Mouse (Mus musculus): Measurements from ENCODE around the gene Klhl6. TPM values are rescaled to one million over a fixed set of nuclear protein-coding genes. Genes with fewer than 3 reads are reported as not detected.
"Not testable (repeated sequence)": the region's sequence is repeated elsewhere in the genome, so short reads cannot be mapped to it uniquely, and the experiment has no call there.

Klhl6 gene
- total and polyA plus RNA-seq, 2 experiments from 2014 or later, result 8.0 to 14.9 TPM

DNA sequence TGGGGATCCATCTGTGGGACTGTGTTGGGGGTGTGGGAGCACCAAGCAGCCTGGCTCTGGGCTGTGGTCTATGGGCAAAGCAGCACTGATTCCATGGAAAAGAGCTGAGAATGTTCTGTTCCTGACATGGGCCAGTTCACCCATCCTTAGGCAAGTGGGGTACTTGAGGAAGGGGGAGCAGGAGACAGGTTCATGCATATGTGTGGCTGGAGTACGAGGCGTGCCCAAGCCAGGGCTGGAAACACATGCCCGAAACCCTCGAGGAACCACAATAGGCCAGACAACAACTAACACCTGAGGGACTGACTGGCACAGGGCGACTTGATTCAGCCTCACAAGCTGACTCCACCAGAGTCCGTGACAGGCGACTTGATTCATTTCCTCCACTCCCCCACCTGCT lies 14.8 kb upstream of the Klhl6 start:
- no peak overlapping the region for H3K9ac ChIP-seq (replicated peaks; ENCODE audit: low read depth, low read length)
- WGBS, result 86% methylated on average over 7 of the region's 7 CpGs
- no peak for ATAC-seq (ENCODE audit: insufficient read depth, low read depth)

GRCm38 (mm10) chr16:19996913-19997312 lies 14.1 kb upstream of the Klhl6 start:
- not testable (repeated sequence) for DNase-seq (ENCODE audit: low spot score); H3K27ac ChIP-seq (ENCODE audit: low read depth); H3K4me2 ChIP-seq (ENCODE audit: low read depth, low read length); ATAC-seq (ENCODE audit: insufficient read depth, low read depth); H3K27me3 ChIP-seq (ENCODE audit: control insufficient read depth, insufficient read depth, low read length); H3K9me3 ChIP-seq (replicated peaks; ENCODE audit: control insufficient read depth, low read length); H3K9ac ChIP-seq (replicated peaks; ENCODE audit: low read depth, low read length); H3K4me3 ChIP-seq (ENCODE audit: low read depth, low read length); H3K36me3 ChIP-seq (replicated peaks; ENCODE audit: control insufficient read depth, insufficient read depth, low read length); H3K4me1 ChIP-seq (ENCODE audit: control insufficient read depth, insufficient read depth)
- WGBS, result 44% methylated on average over 6 of the region's 6 CpGs

More for the DNA sequence above, 14.8 kb upstream of the Klhl6 start:
- no peak for DNase-seq (ENCODE audit: low spot score)
- Histone ChIP-seq H3K4me2 (ENCODE audit: low read depth, low read length) (no peak overlapping the region), H3K4me3 (ENCODE audit: low read depth, low read length) (no peak overlapping the region), H3K36me3 (replicated peaks; ENCODE audit: control insufficient read depth, insufficient read depth, low read length) (no peaks in the 10 kb centered on the region), H3K27ac (ENCODE audit: low read depth) (no peak overlapping the region), H3K4me1 (ENCODE audit: control insufficient read depth, insufficient read depth) (no peaks in the 10 kb centered on the region), H3K9me3 (replicated peaks; ENCODE audit: control insufficient read depth, low read length) (no peaks in the 10 kb centered on the region), H3K27me3 (ENCODE audit: control insufficient read depth, insufficient read depth, low read length) (no peaks in the 10 kb centered on the region)
- TF ChIP-seq CTCF (IDR thresholded peaks at IDR 0.05; ENCODE audit: low read depth) (no peak), EP300 (IDR thresholded peaks at IDR 0.05; ENCODE audit: low read depth) (no peak)

DNA sequence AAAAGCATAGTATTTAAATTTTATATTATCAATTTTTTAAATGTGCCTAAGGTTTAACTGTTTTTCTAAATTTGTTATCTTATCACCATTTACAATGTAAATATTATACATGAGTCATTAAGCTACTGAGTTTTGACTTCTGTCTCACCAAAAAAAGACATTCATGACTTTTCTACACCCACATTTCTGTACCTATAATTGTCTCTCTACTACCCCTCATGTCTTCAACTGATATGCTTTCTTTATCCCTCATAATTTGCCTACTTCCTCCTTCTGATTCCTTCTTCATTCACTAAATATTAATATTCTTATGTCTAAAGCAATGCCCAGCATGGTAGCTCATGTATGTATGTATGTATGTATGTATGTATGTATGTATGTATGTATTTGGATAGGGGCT lies 13.0 kb upstream of the Klhl6 start:
- ATAC-seq (ENCODE audit: insufficient read depth, low read depth) (no peak), DNase-seq (ENCODE audit: low spot score) (no peak)
- Histone ChIP-seq H3K4me1 (ENCODE audit: control insufficient read depth, insufficient read depth) (no peaks in the 10 kb centered on the region), H3K9ac (replicated peaks; ENCODE audit: low read depth, low read length) (no peak overlapping the region), H3K27me3 (ENCODE audit: control insufficient read depth, insufficient read depth, low read length) (no peaks in the 10 kb centered on the region), H3K36me3 (replicated peaks; ENCODE audit: control insufficient read depth, insufficient read depth, low read length) (no peaks in the 10 kb centered on the region), H3K9me3 (replicated peaks; ENCODE audit: control insufficient read depth, low read length) (no peaks in the 10 kb centered on the region), H3K4me2 (ENCODE audit: low read depth, low read length) (no peak overlapping the region), H3K4me3 (ENCODE audit: low read depth, low read length) (no peak overlapping the region), H3K27ac (ENCODE audit: low read depth) (no peak overlapping the region)
- TF ChIP-seq CTCF (IDR thresholded peaks at IDR 0.05; ENCODE audit: low read depth), result no peak
- no peak for TF ChIP-seq EP300 (IDR thresholded peaks at IDR 0.05; ENCODE audit: low read depth)

DNA sequence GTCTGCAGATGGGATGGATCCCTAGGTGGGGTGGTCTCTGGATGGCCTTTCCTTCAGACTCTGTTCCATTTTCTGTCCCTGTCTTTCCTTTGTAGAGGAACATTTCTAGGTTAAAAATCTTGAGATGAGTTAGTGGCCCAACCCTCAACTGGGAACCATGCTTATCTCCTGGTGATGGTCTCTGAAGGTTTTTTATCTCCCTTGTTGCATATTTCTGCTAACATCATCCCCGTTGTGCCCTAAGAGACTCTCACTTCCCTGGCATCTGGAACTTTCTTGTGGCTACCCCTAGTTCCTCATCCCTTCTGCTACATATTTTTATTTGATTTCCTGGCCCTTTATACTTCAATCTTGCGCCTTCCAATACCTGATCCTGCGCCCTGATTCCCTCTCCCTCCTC lies 10.4 kb upstream of the Klhl6 start:
- ATAC-seq (ENCODE audit: insufficient read depth, low read depth) (no peak), DNase-seq (ENCODE audit: low spot score) (no peak)
- H3K27me3 ChIP-seq (ENCODE audit: control insufficient read depth, insufficient read depth, low read length), result no peaks in the 10 kb centered on the region
- H3K27ac ChIP-seq (ENCODE audit: low read depth), result no peak overlapping the region
- H3K4me2 ChIP-seq (ENCODE audit: low read depth, low read length), result no peak overlapping the region
- H3K4me1 ChIP-seq (ENCODE audit: control insufficient read depth, insufficient read depth), result no peaks in the 10 kb centered on the region
- no peak overlapping the region for H3K9ac ChIP-seq (replicated peaks; ENCODE audit: low read depth, low read length)
- H3K36me3 ChIP-seq (replicated peaks; ENCODE audit: control insufficient read depth, insufficient read depth, low read length), result no peaks in the 10 kb centered on the region
- WGBS, result 78% methylated on average over 3 of the region's 3 CpGs
- no peaks in the 10 kb centered on the region; the same call in 1 of the 2 replicates for H3K9me3 ChIP-seq (replicated peaks; ENCODE audit: control insufficient read depth, low read length)
- no peak overlapping the region for H3K4me3 ChIP-seq (ENCODE audit: low read depth, low read length)
- TF ChIP-seq CTCF (IDR thresholded peaks at IDR 0.05; ENCODE audit: low read depth) (no peak), EP300 (IDR thresholded peaks at IDR 0.05; ENCODE audit: low read depth) (no peak)

DNA sequence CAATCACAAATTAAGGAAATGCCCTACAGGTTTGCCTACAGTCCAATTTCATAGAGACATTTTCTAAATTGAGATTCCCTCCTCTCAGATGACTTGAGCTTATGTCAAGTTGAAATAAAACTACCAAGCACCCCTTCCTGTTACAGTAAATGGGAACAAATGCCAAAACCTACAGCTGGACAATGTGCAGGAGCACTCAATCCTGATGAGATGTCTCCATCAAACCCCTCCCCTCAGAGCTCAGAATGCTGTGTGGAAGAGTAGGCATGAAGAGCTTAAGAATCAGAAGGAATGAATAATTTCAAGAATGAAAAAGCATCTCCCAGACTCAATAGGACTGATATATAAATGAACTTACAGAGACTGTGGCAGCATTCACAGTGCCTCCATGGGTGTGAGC lies 7.7 kb upstream of the Klhl6 start:
- no peak for DNase-seq (ENCODE audit: low spot score)
- TF ChIP-seq EP300 (IDR thresholded peaks at IDR 0.05; ENCODE audit: low read depth), result no peak
- no peak for TF ChIP-seq CTCF (IDR thresholded peaks at IDR 0.05; ENCODE audit: low read depth)
- Histone ChIP-seq H3K4me1 (ENCODE audit: control insufficient read depth, insufficient read depth) (no peaks in the 10 kb centered on the region), H3K4me2 (ENCODE audit: low read depth, low read length) (no peak overlapping the region), H3K4me3 (ENCODE audit: low read depth, low read length) (no peak overlapping the region), H3K9me3 (replicated peaks; ENCODE audit: control insufficient read depth, low read length) (no peaks in the 10 kb centered on the region; the same call in 1 of the 2 replicates), H3K27ac (ENCODE audit: low read depth) (no peak overlapping the region), H3K27me3 (ENCODE audit: control insufficient read depth, insufficient read depth, low read length) (no peaks in the 10 kb centered on the region), H3K36me3 (replicated peaks; ENCODE audit: control insufficient read depth, insufficient read depth, low read length) (no peaks in the 10 kb centered on the region), H3K9ac (replicated peaks; ENCODE audit: low read depth, low read length) (no peak overlapping the region)
- no peak for ATAC-seq (ENCODE audit: insufficient read depth, low read depth)

- TF ChIP-seq CTCF (IDR thresholded peaks at IDR 0.05; ENCODE audit: low read depth) (no peak), EP300 (IDR thresholded peaks at IDR 0.05; ENCODE audit: low read depth) (no peak)
- Histone ChIP-seq H3K4me1 (ENCODE audit: control insufficient read depth, insufficient read depth) (no peaks in the 10 kb centered on the region), H3K4me2 (ENCODE audit: low read depth, low read length) (no peak overlapping the region), H3K27me3 (ENCODE audit: control insufficient read depth, insufficient read depth, low read length) (no peaks in the 10 kb centered on the region), H3K4me3 (ENCODE audit: low read depth, low read length) (no peak overlapping the region), H3K27ac (ENCODE audit: low read depth) (no peak overlapping the region), H3K9me3 (replicated peaks; ENCODE audit: control insufficient read depth, low read length) (no peaks in the 10 kb centered on the region; the same call in 1 of the 2 replicates), H3K9ac (replicated peaks; ENCODE audit: low read depth, low read length) (no peak overlapping the region), H3K36me3 (replicated peaks; ENCODE audit: control insufficient read depth, insufficient read depth, low read length) (no peaks in the 10 kb centered on the region)
- DNase-seq (ENCODE audit: low spot score) (no peak), ATAC-seq (ENCODE audit: insufficient read depth, low read depth) (no peak)
- WGBS, result 74% methylated on average over 2 of the region's 2 CpGs
Observed at GRCm38 (mm10) chr16:19987589-19987988, 4.8 kb upstream of the Klhl6 start.
